Comparison of ENCODE assay signal across 13 mouse cellular contexts in the genomic region with DNA sequence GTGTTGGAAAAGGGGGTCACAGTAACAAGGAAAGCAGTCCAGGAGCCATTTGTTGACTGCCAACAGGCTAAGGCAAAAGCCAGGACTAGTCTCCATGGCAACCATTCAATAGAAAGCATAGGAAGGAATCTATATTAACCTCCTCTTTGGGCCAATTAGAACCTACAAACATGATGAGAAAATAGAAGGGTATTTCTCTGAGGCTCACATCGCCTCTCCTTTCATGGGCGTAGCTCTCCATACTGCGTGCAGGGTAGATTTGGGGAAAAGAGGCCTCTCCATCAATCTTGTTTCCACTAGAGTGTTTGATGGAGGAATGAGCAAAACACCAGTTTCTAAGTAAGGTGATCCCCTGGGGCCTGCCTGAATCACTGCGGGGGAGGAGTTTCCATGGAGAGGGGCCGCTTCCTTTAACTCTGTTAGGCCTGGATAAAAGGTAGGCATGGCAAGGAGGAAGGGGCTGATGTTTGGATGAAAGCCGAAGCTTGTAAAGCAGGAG. TPM values are rescaled to one million over a fixed set of nuclear protein-coding genes. Genes with fewer than 3 reads are reported as not detected.
DNase-seq lines count a peak whose midpoint lies in the region; ATAC-seq lines count a peak whose summit lies in the region.
"Had no signal": no experiment of that assay in that cellular context is flagged by ENCODE, and none has a peak within 500 bp of the region (broad histone marks: within the 10 kb centered on the region; RNA-seq: fewer than 3 reads in every experiment).

No protein-coding gene starts in this region.

- intact Hi-C loops in gastrocnemius, postnatal 14 days (cut with DNase I; ENCODE audit: low total_unique reads) = no loop called here

- no peaks in the 10 kb centered on the region for H3K4me1 ChIP-seq in hindbrain, embryonic 11.5 days (replicated peaks; ENCODE audit: control insufficient read depth, insufficient read depth, low read length)
- peaks cover 3% of the 10 kb centered on the region; the same call in 1 of the 2 replicates for H3K4me1 ChIP-seq in hindbrain, embryonic 10.5 days (replicated peaks)
- 0 out of 2 replicates have a peak, but pooled peaks cover 6% of the 10 kb centered on the region for H3K4me1 ChIP-seq in midbrain, embryonic 13.5 days (replicated peaks)
- H3K4me1 ChIP-seq in heart, embryonic 11.5 days (ENCODE audit: control insufficient read depth, insufficient read depth, low read length) = no peaks in the 10 kb centered on the region

- peak; percentile 4 for DNase-seq in hindbrain, embryonic 11.5 days (ENCODE audit: low spot score)
- DNase-seq in hindbrain, embryonic 10.5 days (ENCODE audit: low spot score) = no peak
- DNase-seq in embryo, embryonic 10.5 days (ENCODE audit: low spot score) = peak; percentile 23
- peak; percentile 13 for DNase-seq in forelimb bud, embryonic 11.5 days (ENCODE audit: low read depth, low spot score)
- no peak for DNase-seq in gastrocnemius, postnatal 14 days
- DNase-seq in heart, adult 11 months = no peak
- DNase-seq: heart, adult 2 months; kidney, postnatal 25 days; spleen, adult 18-20 months had no signal

- H3K36me3 ChIP-seq in hindbrain, embryonic 11.5 days (ENCODE audit: control insufficient read depth, insufficient read depth, low read length) = no peaks in the 10 kb centered on the region
- H3K36me3 ChIP-seq in hindbrain, embryonic 10.5 days = no peaks in the 10 kb centered on the region
- H3K36me3 ChIP-seq in midbrain, embryonic 13.5 days = no peaks in the 10 kb centered on the region
- no peaks in the 10 kb centered on the region for H3K36me3 ChIP-seq in heart, embryonic 11.5 days (ENCODE audit: control insufficient read depth, insufficient read depth, low read length)

- H3K4me3 ChIP-seq in hindbrain, embryonic 11.5 days (ENCODE audit: low read depth, low read length) = no peak overlapping the region
- H3K4me3 ChIP-seq in hindbrain, embryonic 10.5 days = no peak overlapping the region
- no peak overlapping the region for H3K4me3 ChIP-seq in midbrain, embryonic 13.5 days (replicated peaks)
- no peak overlapping the region for H3K4me3 ChIP-seq in heart, embryonic 11.5 days (ENCODE audit: low read depth, low read length)
- H3K4me3 ChIP-seq: heart, adult 2 months had no signal

- H3K9me3 ChIP-seq in hindbrain, embryonic 11.5 days (ENCODE audit: control insufficient read depth, low read length) = no peaks in the 10 kb centered on the region
- H3K9me3 ChIP-seq in hindbrain, embryonic 10.5 days = no peaks in the 10 kb centered on the region
- no peaks in the 10 kb centered on the region for H3K9me3 ChIP-seq in midbrain, embryonic 13.5 days
- H3K9me3 ChIP-seq in heart, embryonic 11.5 days (replicated peaks; ENCODE audit: control insufficient read depth, low read length) = no peaks in the 10 kb centered on the region

- WGBS in hindbrain, embryonic 11.5 days = 32% methylated on average over 6 of the region's 6 CpGs
- WGBS in hindbrain, embryonic 10.5 days = 32% methylated on average over 6 of the region's 6 CpGs
- WGBS in midbrain, embryonic 13.5 days = 33% methylated on average over 6 of the region's 6 CpGs
- WGBS in heart, embryonic 11.5 days (ENCODE audit: insufficient replicate concordance) = 45% methylated on average over 6 of the region's 6 CpGs

- H3K27me3 ChIP-seq in hindbrain, embryonic 11.5 days (ENCODE audit: control insufficient read depth, insufficient read depth, low read length) = no peaks in the 10 kb centered on the region
- H3K27me3 ChIP-seq in hindbrain, embryonic 10.5 days (ENCODE audit: insufficient read depth, poor library complexity, severe bottlenecking) = no peaks in the 10 kb centered on the region
- no peaks in the 10 kb centered on the region for H3K27me3 ChIP-seq in midbrain, embryonic 13.5 days
- no peaks in the 10 kb centered on the region for H3K27me3 ChIP-seq in heart, embryonic 11.5 days (ENCODE audit: control insufficient read depth, insufficient read depth, low read length)

- no peak overlapping the region for H3K27ac ChIP-seq in hindbrain, embryonic 11.5 days (ENCODE audit: low read depth, low read length)
- H3K27ac ChIP-seq in hindbrain, embryonic 10.5 days = no peak overlapping the region
- no peak overlapping the region for H3K27ac ChIP-seq in midbrain, embryonic 13.5 days
- no peak overlapping the region for H3K27ac ChIP-seq in heart, embryonic 11.5 days (ENCODE audit: low read depth, low read length)
- H3K27ac ChIP-seq: heart, adult 2 months had no signal

- H3K9ac ChIP-seq in hindbrain, embryonic 11.5 days (ENCODE audit: low read depth, low read length) = no peak overlapping the region
- no peak overlapping the region for H3K9ac ChIP-seq in midbrain, embryonic 13.5 days (replicated peaks)
- H3K9ac ChIP-seq in heart, embryonic 11.5 days (ENCODE audit: low read depth, low read length) = no peak overlapping the region

- ATAC-seq in hindbrain, embryonic 11.5 days (ENCODE audit: low FRiP score) = no peak
- ATAC-seq in midbrain, embryonic 13.5 days = peak; percentile 48; the same call in 1 of the 2 replicates
- no peak for ATAC-seq in heart, embryonic 11.5 days (replicated peaks; ENCODE audit: insufficient number of reproducible peaks, low FRiP score, low TSS enrichment)
- ATAC-seq: lung, postnatal 0 days had no signal

- H3K4me2 ChIP-seq in hindbrain, embryonic 11.5 days (replicated peaks; ENCODE audit: low read depth, low read length) = no peak overlapping the region
- no peak overlapping the region for H3K4me2 ChIP-seq in midbrain, embryonic 13.5 days (replicated peaks)
- no peak overlapping the region for H3K4me2 ChIP-seq in heart, embryonic 11.5 days
- H3K4me2 ChIP-seq: liver, embryonic 11.5 days had no signal

RNA-seq across cellular contexts. Expression of gene Dgkk, which starts 27.5 kb away (rescaled TPM):
- polyA plus RNA-seq in hindbrain, embryonic 11.5 days (2014; fragmentation: Nextera tagmentation; extraction: Ambion mirVana) = 0.22 and 0.37 TPM in 2 replicates
- polyA plus RNA-seq in hindbrain, embryonic 10.5 days (2016; fragmentation: Nextera tagmentation; extraction: Ambion mirVana) = 0.29 and 0.42 TPM in 2 replicates
- polyA plus RNA-seq in midbrain, embryonic 13.5 days (2015; fragmentation: Nextera tagmentation; extraction: Ambion mirVana) = 0.90 and 0.92 TPM in 2 replicates
- total RNA-seq in gastrocnemius, postnatal 14 days (2021) = under 1 TPM in 1 of 2 experiments, not detected in 1; 0.08 TPM
- polyA plus RNA-seq in heart, embryonic 11.5 days (2014; fragmentation: Nextera tagmentation; extraction: Ambion mirVana) = 5.4 and 6.6 TPM in 2 replicates
- polyA plus RNA-seq: heart, adult 2 months had no signal

Comparison
In these comparisons a context has a peak if more than half of its experiments do, and no peak if none do; other contexts are left out.
1. DNase-seq: peak in hindbrain, embryonic 11.5 days (single experiment), embryo, embryonic 10.5 days (single experiment) and forelimb bud, embryonic 11.5 days (single experiment); none in hindbrain, embryonic 10.5 days (single experiment), gastrocnemius, postnatal 14 days (single experiment) and heart, adult 11 months (single experiment).